Mouse (Mus musculus) splenic B cell, adult 2 months (primary cell): Measurements from ENCODE around the gene Prps2.
"Not testable (repeated sequence)": the region's sequence is repeated elsewhere in the genome, so short reads cannot be mapped to it uniquely, and the experiment has no call there.

Source experiments
- DNase-seq: peaks from one replicate; pipeline ENCODE4 v3.0.0-alpha.2; 2011; ENCODE audit warnings: low read depth, low spot score
- H3K27me3 ChIP-seq: 2 replicates; pipeline ENCODE4 v1.6.1; 2012; ENCODE audit warnings: mild to moderate bottlenecking, low read length, moderate library complexity, mixed read lengths; ENCODE audit not compliant: control insufficient read depth, poor library complexity, insufficient read depth, severe bottlenecking
- H3K36me3 ChIP-seq: 2 replicates; pipeline ENCODE4 v1.6.1; 2012; ENCODE audit warnings: mild to moderate bottlenecking, low read length, moderate library complexity, mixed read lengths; ENCODE audit not compliant: control insufficient read depth, poor library complexity, insufficient read depth, severe bottlenecking

The Prps2 gene

GRCm38 (mm10) chrX:167382047-167382853, at the start of gene Prps2:
TSS of gene Prps2 (minus strand) at chrX:167382749.
- Histone ChIP-seq H3K27me3 (no peaks in the 10 kb centered on the region), H3K36me3 (no peaks in the 10 kb centered on the region)
- DNase-seq, result peak; percentile 48

GRCm38 (mm10) chrX:167417654-167418053, 35.1 kb upstream of the Prps2 start:
- H3K27me3 ChIP-seq, result no peaks in the 10 kb centered on the region
- no peak for DNase-seq
- H3K36me3 ChIP-seq, result no peaks in the 10 kb centered on the region

GRCm38 (mm10) chrX:167394940-167395339, 12.4 kb upstream of the Prps2 start:
- DNase-seq, result no peak
- H3K36me3 ChIP-seq, result no peaks in the 10 kb centered on the region
- no peaks in the 10 kb centered on the region for H3K27me3 ChIP-seq

DNA sequence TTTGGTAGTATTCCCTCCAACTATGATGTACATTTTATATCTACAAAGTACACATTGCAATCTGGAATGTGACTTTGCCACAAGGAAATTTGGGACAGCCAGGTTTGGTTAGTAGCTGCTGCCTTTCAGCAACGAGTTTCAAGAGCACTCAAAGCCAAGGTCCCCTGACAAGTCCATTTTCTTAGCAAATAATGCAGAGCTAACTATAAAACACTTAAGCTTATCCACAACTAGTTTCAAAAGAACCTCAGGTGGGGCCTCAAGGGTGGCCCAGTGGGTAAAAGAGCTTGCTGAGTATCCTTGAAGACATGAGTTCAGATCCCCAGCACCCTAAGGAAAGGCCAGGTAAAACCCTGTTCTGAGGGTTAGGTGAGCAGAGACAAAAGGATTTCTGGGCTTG, 4.1 kb upstream of the Prps2 start:
- DNase-seq, result no peak
- Histone ChIP-seq H3K36me3 (no peaks in the 10 kb centered on the region), H3K27me3 (no peaks in the 10 kb centered on the region)

DNA sequence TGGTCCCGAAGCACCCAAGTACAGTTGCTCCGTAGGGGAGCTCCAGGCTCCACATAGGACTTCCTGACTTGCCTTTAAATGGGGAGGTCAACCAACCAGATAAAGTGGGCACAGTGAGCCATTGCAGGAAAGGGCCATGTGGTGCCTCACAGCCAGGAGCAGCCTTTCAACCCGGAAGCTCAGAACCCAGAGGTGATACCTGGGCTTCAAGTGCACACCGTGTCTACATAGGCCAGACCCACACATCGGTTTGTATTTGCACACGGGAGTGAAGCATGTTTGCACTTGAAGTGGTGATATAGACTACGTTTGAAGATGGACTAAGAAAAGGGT, 271 bp upstream of the Prps2 start:
- H3K36me3 ChIP-seq, result no peaks in the 10 kb centered on the region
- DNase-seq, result no peak

DNA sequence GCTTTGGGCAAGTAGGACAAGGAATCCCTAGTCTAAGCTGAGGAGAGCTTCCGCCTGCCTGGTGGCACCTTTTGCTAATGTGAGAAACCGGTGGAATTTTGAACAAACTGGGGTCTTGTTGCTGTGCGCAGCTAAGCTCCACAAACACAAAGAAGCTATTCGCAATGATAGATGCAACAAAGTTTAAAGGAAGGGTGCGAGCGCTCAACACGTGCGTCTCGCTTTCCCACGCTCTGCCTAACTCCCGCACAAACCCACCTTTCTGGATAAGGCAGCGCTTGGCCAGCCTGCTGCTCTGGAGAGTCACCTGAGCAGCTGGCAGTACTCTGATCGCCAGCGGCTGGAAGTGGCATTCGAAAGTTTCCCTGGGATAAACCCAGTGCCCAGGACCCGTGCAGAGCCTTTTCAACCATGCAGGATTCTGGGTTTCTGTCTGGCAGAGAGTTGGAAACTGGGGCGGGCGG, 934 bp downstream of the Prps2 start:
- no peak for DNase-seq
- Histone ChIP-seq H3K36me3 (no peaks in the 10 kb centered on the region), H3K27me3 (no peaks in the 10 kb centered on the region)

More for the DNA sequence above, 271 bp upstream of the Prps2 start:
- no peaks in the 10 kb centered on the region for H3K27me3 ChIP-seq

DNA sequence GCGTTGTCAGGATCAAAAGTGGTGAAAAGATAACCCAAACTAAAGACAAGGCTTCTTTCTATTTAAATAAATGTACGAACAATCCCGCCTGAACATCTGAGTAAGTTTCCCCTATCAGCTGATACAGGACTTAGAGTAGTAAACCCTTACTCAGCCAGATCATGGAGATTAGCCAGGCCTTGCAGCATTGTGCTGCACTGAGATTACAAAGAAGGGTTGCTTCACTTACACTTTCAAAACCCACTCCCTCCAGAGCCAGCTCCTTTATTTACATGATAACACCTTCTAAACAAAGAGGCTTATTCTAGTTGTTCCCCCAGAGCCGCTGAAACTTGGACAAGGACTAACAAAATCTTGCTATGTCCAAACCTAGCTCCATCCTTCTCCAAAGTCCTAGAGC, 2.5 kb downstream of the Prps2 start:
- no peak for DNase-seq
- H3K36me3 ChIP-seq, result no peaks in the 10 kb centered on the region; the same call in 1 of the 2 replicates
- no peaks in the 10 kb centered on the region for H3K27me3 ChIP-seq

DNA sequence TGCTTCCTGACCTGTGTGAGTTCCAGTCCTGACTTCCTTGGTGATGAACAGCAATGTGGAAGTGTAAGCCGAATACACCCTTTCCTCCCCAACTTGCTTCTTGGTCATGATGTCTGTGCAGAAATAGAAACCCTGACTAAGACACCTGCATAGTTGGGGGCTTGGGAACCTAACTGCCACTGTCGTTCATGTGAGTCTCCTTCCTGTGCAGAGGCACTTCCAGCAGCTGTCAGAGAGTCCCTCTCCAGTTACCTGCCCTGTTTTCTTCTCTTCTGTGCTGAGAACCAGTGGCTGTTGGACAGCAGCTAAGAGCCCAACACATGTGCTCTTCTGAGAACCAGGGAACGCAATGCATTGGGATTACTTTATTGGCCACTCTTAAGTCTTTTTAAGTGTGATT, 21.3 kb downstream of the Prps2 start:
- not testable (repeated sequence) for H3K27me3 ChIP-seq, H3K36me3 ChIP-seq, DNase-seq

DNA sequence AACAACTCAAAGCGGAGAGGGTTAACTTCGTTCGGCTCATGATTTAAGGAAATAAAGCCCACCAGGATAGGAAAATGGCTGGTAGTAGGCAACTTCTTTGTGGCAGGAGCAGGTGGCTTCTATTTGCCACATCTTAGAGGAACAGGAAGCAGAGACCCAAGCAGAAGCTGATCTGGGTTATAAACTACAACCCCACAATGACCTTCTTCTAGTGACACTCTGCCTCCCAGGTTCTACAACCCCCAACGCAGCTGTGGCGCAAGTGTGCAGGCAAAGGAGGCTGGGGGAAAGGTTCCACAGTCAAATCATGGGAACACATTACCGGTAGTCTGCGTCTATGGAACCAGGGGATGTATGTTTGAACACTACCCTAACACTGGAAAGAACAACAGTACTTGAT, 22.8 kb downstream of the Prps2 start:
- 0 out of 2 replicates have a peak, but pooled peaks cover 2% of the 10 kb centered on the region for H3K36me3 ChIP-seq
- no peak for DNase-seq
- no peaks in the 10 kb centered on the region for H3K27me3 ChIP-seq

- no peaks in the 10 kb centered on the region for H3K27me3 ChIP-seq
- DNase-seq, result peak; percentile 73
- H3K36me3 ChIP-seq, result 0 out of 2 replicates have a peak, but pooled peaks cover 2% of the 10 kb centered on the region
These were observed 25.1 kb downstream of the Prps2 start for GRCm38 (mm10) chrX:167357415-167357814.

GRCm38 (mm10) chrX:167355965-167356364, 26.6 kb downstream of the Prps2 start:
- Histone ChIP-seq H3K36me3 (0 out of 2 replicates have a peak, but pooled peaks cover 2% of the 10 kb centered on the region), H3K27me3 (no peaks in the 10 kb centered on the region)
- DNase-seq, result no peak

- DNase-seq, result no peak
- 0 out of 2 replicates have a peak, but pooled peaks cover 2% of the 10 kb centered on the region for H3K36me3 ChIP-seq
- H3K27me3 ChIP-seq, result no peaks in the 10 kb centered on the region
These were observed 28.9 kb downstream of the Prps2 start for GRCm38 (mm10) chrX:167353617-167354016.

DNA sequence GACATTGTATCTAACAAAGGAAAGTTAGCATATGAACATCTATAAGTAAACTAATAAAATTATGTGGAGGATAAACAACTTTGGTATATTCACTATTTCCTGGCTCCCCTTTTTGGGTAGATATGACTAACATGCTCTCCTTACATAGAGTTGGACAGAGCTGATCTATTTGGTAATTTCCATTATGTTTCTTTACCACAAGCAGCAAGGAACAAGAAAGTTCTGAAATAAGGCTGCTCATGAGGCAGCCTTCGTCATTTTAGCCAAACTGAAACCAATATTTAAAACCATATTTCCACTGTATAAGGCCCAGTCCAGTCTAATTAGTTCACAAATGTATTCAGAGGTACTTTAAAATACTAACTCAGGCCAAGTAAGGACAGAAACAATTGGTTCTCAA, 36.1 kb downstream of the Prps2 start:
- no peak for DNase-seq
- Histone ChIP-seq H3K36me3 (no peaks in the 10 kb centered on the region), H3K27me3 (no peaks in the 10 kb centered on the region)

DNA sequence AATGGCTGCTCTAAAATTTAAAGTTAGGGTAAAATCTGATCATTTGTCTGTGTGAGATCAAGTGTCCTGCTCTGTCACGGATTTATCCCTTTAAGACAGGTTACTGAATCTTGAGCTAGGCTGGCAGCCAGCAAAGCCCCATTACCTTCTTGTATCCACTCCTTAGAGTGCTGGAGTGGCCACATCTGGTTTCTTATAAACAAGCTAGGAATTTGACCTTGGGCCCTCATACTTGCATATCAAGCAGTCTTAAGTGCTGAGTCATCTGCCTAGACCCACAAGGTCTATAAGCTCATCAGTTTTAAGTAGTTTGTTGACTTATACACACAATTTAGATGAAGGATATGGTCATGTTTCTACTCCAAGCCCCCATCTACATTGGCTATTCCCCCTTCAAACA, 38.2 kb downstream of the Prps2 start:
- H3K27me3 ChIP-seq, result no peaks in the 10 kb centered on the region
- no peak for DNase-seq
- no peaks in the 10 kb centered on the region for H3K36me3 ChIP-seq

GRCm38 (mm10) chrX:167341811-167342210, 40.7 kb downstream of the Prps2 start:
- H3K27me3 ChIP-seq, result no peaks in the 10 kb centered on the region
- DNase-seq, result no peak

DNA sequence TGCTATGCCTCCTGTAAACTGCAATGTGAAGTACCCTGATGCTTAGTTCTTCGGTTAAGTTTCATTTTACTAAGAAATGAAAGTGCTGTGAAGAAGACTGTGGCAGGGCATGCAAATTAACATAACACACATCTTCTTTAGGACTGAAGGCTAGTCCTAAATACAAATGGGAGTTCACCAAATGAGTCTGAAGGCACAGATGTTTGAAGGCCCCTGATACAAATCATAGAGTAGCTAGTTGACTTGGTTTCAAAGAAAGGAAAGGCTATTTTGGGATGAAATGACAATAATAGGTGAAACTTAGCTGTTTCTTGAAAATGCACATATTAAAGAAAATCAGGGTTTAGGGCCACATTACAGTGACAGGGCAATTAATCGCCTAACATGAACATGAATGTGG, 42.4 kb downstream of the Prps2 start:
- no peaks in the 10 kb centered on the region for H3K27me3 ChIP-seq
- DNase-seq, result peak; percentile 36
- H3K36me3 ChIP-seq, result no peaks in the 10 kb centered on the region

More at GRCm38 (mm10) chrX:167341811-167342210, 40.7 kb downstream of the Prps2 start:
- H3K36me3 ChIP-seq, result no peaks in the 10 kb centered on the region
